Mouse (Mus musculus) kidney, adult 8-10 months (tissue): ENCODE measurements at regions not wholly inside any gene's neighbourhood (a gene's known extent, or its start where the extent isn't known, plus 50 kb on each side); places are given as distances from the start of the nearest gene placed in this dataset.

Source experiments
- DNase-seq, 2 experiments: peaks; one replicate each; pipeline ENCODE4 v3.0.0; 2022

GRCm38 (mm10) chr5:49642439-49642838, 117.7 kb upstream of the Kcnip4 start:
- DNase-seq, result no peak

- DNase-seq, result no peak
These were observed 116.6 kb upstream of the Kcnip4 start for GRCm38 (mm10) chr5:49641206-49641830.

GRCm38 (mm10) chr5:49639637-49640036, 114.9 kb upstream of the Kcnip4 start:
- DNase-seq, result no peak

- DNase-seq, result no peak
These were observed 95.4 kb upstream of the Kcnip4 start for GRCm38 (mm10) chr5:49620152-49620551.

GRCm38 (mm10) chr5:49606761-49607160, 82.1 kb upstream of the Kcnip4 start:
- no peak for DNase-seq

GRCm38 (mm10) chr5:49580777-49581176, 56.1 kb upstream of the Kcnip4 start:
- DNase-seq, result no peak

- no peak for DNase-seq
These were observed 51.2 kb upstream of the Kcnip4 start for GRCm38 (mm10) chr5:49575901-49576300.
